Mouse (Mus musculus): ENCODE results near the gene G6pc2.

The G6pc2 gene

GRCm38 (mm10) chr2:69244924-69245323 lies 34.1 kb downstream of the G6pc2 start:
- no peak for DNase-seq

DNA sequence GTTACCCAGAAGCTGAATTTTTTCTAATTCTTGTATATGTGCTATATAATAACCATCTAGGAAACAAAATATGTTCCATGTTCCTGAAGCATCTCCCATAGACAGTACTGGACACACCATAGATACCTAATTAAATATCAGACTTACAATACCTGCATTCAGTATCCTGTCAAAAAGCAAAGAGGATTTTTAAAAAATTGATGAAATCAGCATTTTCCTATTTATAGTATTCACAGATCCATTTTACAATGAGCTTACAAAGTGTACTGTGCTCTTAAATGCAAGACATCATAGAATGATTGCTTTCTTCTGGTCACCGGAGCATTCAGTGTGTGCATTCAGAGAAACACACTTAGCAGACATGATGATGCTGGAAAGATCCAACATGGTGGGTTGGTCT lies 36.2 kb downstream of the G6pc2 start:
- no peak for DNase-seq

DNA sequence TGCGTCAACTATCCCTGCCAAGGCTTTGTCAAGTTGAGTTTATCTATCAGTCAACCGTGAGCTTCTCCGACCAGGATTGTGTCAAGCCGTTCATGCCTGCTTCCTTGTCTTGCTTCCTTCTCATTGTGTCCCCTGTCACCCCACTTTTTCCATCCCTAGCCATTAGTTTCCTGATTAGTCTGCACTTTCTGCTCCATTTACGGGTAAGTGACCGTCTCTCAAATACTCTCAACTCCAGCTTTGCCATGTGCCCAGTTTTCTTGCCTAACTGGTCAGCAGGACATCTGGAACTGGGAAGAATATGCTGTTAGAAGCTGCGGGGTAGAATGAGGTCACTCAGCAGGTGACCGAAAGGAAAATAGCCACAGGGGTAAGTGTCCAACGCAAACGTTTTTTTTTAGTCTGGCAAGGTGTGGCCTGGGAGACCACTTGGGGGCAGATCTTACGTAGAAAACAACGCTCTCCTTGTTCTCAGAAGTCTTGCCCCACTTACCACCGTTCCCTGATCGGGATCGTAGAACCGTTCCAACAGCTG lies 37.4 kb downstream of the G6pc2 start:
- DNase-seq = peak; percentile 15

- no peak for DNase-seq
These were observed 53.3 kb downstream of the G6pc2 start for GRCm38 (mm10) chr2:69264069-69264618.

GRCm38 (mm10) chr2:69275875-69276274 lies 65.0 kb downstream of the G6pc2 start:
- DNase-seq = no peak
